Mouse (Mus musculus): ENCODE measurements around the gene Arap2. TPM values are rescaled to one million over a fixed set of nuclear protein-coding genes. Genes with fewer than 3 reads are reported as not detected.

Arap2 gene
- polyA plus RNA-seq (2016; fragmentation: Nextera tagmentation; extraction: Ambion mirVana): 0.55 and 2.6 TPM in 2 replicates

DNA sequence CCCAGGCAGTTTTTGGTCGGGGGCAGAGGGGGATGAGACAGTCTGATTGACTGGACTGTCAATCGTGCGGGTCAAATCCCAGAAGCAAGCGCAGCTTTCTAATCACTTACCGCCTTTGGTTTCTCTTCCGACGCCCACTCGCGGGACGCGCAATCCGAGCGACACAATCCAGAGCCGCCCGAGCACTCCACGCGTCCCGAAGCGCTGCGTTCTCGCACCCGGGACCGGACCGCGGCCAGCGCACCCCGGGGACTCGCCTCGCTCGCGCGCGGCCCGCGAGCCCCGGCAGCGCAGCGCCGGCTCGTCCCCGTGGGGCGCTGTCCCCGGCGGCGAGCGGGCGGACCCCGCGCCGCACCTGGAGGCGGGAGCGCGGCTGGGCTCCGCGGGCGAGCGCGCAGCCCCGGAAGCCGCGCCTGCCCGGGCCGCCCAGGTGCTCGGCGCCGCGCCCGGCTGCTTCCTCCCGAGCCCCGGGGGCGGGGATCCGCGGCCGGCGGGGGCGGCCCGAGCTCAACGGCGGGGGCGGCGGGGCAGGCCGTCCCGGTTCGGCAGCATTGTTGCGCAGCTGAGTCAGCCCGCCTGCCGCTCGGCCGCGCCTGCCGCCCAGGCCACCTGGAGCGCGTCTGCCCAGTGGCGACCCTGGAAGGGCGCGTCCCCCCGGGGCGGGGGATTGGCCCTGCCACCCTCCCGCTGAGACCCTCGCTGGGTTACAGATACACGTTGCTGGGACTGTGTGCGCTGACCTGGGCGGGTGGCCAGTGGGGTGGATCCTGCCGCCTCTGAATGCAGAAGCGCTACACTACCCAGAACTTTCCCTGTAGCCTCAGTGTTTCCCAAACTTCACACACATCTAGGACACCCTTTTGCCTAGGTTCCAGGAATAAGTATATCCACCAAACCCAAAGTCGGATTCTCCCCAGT is at the start of gene Arap2:
Gene Arap2, minus strand, starts transcription at position 376 of the 918 bp plus-strand sequence.
- WGBS: under 1% methylated on average over 106 of the region's 106 CpGs
- H3K4me1 ChIP-seq: 0 out of 2 replicates have a peak, but pooled peaks cover under 1% of the 10 kb centered on the region
- H3K36me3 ChIP-seq (replicated peaks): no peaks in the 10 kb centered on the region
- peak within 1 kb of the TSS; percentile 70 for H3K4me3 ChIP-seq
- peaks cover 34% of the 10 kb centered on the region for H3K27me3 ChIP-seq (replicated peaks; ENCODE audit: low read depth, poor library complexity, severe bottlenecking)
- peak; percentile 60 for DNase-seq (ENCODE audit: low spot score)
- H3K27ac ChIP-seq (replicated peaks): peak within 1 kb of the TSS; percentile 78
- H3K9me3 ChIP-seq: no peaks in the 10 kb centered on the region

DNA sequence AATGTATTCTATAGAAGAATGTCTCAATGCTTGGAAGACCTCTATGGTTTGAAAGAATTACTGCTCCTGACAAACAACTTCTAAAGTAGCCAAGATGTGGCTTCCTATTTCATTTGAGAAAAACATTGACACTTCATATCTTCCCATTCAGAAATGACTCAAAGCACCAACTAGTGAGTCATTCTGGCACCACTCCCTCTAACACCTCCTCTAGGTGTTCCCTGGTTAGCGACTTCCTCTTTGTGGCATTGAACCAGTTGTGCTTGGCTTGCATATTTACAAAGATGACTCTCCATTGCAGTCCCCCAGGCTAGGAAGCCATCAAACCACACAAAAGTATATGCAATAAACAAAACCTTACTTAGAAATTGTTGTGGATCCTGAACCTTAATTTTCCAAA is 49.8 kb upstream of the Arap2 start:
- Histone ChIP-seq H3K4me1 (no peaks in the 10 kb centered on the region), H3K27me3 (replicated peaks; ENCODE audit: low read depth, poor library complexity, severe bottlenecking) (no peaks in the 10 kb centered on the region), H3K4me3 (no peak overlapping the region), H3K27ac (replicated peaks) (no peak overlapping the region), H3K9me3 (no peaks in the 10 kb centered on the region), H3K36me3 (replicated peaks) (no peaks in the 10 kb centered on the region)
- 81% methylated on average over 1 of the region's 1 CpGs for WGBS
- DNase-seq (ENCODE audit: low spot score): no peak

DNA sequence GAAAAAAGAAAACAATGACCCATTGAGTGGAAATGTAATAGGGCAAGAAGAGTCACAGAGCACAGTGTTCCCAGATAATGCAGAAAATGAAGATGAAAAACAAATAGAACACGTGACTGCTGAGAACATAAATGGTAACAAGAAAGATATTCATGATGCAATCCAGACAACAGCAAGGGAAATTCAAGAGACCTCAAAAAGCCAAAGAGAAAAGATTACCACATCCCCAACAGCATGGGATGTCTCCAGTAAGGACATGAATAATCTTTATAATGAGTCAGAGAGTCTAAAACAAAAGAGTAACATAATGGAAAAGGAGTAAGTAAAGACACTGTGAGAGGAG is 48.1 kb upstream of the Arap2 start:
- no peaks in the 10 kb centered on the region for H3K4me1 ChIP-seq
- WGBS: 80% methylated on average over 1 of the region's 1 CpGs
- DNase-seq (ENCODE audit: low spot score): no peak
- H3K36me3 ChIP-seq (replicated peaks): no peaks in the 10 kb centered on the region
- H3K27me3 ChIP-seq (replicated peaks; ENCODE audit: low read depth, poor library complexity, severe bottlenecking): no peaks in the 10 kb centered on the region
- H3K4me3 ChIP-seq: no peak overlapping the region
- H3K27ac ChIP-seq (replicated peaks): no peak overlapping the region
- no peaks in the 10 kb centered on the region for H3K9me3 ChIP-seq

DNA sequence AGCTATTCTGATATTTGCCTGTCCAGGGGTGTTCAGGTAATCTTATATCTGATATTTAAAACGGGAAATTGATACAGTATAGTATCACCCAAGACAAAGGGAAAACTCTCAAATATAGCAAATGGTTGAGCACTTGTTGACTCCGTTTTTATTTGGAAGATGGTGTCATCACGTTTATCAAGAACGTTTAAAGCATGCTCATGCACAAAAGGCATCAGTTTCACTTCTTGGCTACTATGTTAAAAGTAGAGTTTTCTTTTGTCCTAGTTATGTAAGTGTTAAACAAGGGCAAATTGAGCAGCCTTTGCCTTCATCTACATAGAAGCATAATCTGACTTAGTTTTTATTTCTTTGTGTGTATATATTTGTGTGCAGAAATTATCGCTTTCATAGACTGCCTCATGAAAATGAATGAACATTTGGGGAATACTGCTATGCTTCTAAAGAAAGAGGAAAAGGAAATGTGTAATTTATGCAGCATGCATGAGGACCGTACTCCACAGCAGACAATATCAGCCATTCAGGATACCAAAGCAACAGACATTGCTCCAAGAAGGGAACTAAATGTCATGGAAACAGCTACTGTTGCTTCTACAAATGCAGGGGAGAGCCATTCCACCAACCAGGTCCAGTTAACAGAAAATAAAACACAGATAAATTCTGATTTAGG is 47.6 kb upstream of the Arap2 start, which contains the start of gene Dthd1:
Gene Dthd1, plus strand, starts transcription at position 422 of the 670 bp plus-strand sequence.
- Histone ChIP-seq H3K36me3 (replicated peaks) (no peaks in the 10 kb centered on the region), H3K9me3 (peaks cover 2% of the 10 kb centered on the region; the same call in 1 of the 2 replicates), H3K4me3 (no peak within 1 kb of the TSS), H3K27ac (replicated peaks) (no peak within 1 kb of the TSS), H3K4me1 (no peaks in the 10 kb centered on the region), H3K27me3 (replicated peaks; ENCODE audit: low read depth, poor library complexity, severe bottlenecking) (no peaks in the 10 kb centered on the region)
- 87% methylated on average over 6 of the region's 6 CpGs for WGBS
- DNase-seq (ENCODE audit: low spot score): no peak

DNA sequence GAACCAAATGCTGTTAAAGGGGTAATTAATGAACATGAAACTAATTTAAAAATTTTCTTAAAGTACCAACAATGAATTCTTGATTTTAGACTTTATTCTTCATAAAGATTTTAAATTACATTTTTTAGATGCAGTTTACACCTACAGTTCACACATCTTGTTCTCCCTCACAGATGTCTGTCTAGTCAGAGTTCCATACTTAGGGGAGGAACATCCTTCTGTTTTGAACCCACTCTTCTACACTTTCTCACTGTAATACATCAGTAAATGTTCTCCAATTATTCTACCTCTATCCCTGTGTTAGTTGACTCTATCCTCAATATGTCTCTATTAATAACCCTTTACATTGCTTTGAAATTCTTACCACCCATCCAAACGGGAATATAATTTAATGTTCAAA is 26.8 kb upstream of the Arap2 start:
- H3K36me3 ChIP-seq (replicated peaks): no peaks in the 10 kb centered on the region
- no peak overlapping the region for H3K4me3 ChIP-seq
- no peak for DNase-seq (ENCODE audit: low spot score)
- no peaks in the 10 kb centered on the region for H3K4me1 ChIP-seq
- WGBS: 91% methylated on average over 1 of the region's 1 CpGs
- H3K27ac ChIP-seq (replicated peaks): no peak overlapping the region
- no peaks in the 10 kb centered on the region for H3K9me3 ChIP-seq
- no peaks in the 10 kb centered on the region for H3K27me3 ChIP-seq (replicated peaks; ENCODE audit: low read depth, poor library complexity, severe bottlenecking)

DNA sequence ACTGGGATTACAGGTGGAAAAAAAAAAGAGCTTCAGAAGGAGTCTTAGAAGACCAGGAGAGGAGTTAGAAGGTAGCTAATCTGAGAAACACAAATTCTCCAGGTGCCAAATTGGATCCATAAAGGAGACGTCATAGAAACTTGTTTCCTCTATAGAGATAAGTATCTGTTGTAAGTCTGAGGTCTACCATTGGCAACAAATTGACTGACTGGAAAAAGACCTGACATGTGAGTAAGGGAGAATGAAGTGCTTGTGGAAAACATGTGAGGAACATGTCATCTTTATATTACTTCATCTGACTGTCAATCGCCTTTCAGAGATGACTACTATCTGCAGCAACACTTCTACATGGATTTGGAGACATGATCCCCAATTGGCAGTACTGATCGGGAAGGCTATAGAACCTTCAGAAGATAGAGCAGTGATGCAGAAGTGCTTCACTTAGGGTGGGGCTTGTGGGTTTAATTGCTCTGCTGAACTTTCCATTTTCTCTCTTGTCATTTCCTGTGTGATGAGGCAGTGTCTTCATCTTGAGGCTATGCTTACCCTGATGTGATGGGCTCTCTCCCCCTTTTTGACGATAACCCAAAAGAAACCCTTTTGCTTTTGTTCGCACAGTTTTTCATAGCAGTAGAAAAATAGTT is 25.1 kb upstream of the Arap2 start:
- H3K27ac ChIP-seq (replicated peaks): no peak overlapping the region

DNA sequence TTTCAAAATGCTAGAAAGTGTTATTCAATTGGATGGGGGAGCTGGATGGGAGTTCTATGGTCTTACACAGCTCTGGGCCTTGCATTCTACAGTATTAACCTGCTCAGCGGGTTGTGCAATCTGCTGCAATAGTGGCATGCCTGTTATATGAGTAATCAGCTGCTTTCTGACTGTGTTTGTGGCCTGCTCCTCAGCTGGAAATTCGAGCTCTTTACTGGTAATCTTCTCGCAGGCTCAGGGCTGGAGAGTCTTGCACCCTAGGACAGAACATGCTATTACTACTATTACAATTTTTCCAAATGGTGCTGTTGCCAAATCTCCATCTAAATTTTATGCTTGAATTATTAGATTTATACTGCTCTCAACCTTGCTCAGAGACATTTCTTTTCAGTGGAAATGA is 20.9 kb upstream of the Arap2 start:
- Histone ChIP-seq H3K9me3 (no peaks in the 10 kb centered on the region), H3K36me3 (replicated peaks) (no peaks in the 10 kb centered on the region), H3K27ac (replicated peaks) (no peak overlapping the region), H3K4me1 (no peaks in the 10 kb centered on the region), H3K27me3 (replicated peaks; ENCODE audit: low read depth, poor library complexity, severe bottlenecking) (no peaks in the 10 kb centered on the region), H3K4me3 (no peak overlapping the region)
- 78% methylated on average over 3 of the region's 3 CpGs for WGBS
- DNase-seq (ENCODE audit: low spot score): no peak

More for the DNA sequence above, 25.1 kb upstream of the Arap2 start:
- WGBS: 93% methylated on average over 5 of the region's 5 CpGs
- no peaks in the 10 kb centered on the region for H3K36me3 ChIP-seq (replicated peaks)
- no peak for DNase-seq (ENCODE audit: low spot score)
- H3K4me1 ChIP-seq: no peaks in the 10 kb centered on the region
- no peaks in the 10 kb centered on the region for H3K9me3 ChIP-seq
- no peak overlapping the region for H3K4me3 ChIP-seq
- H3K27me3 ChIP-seq (replicated peaks; ENCODE audit: low read depth, poor library complexity, severe bottlenecking): no peaks in the 10 kb centered on the region

DNA sequence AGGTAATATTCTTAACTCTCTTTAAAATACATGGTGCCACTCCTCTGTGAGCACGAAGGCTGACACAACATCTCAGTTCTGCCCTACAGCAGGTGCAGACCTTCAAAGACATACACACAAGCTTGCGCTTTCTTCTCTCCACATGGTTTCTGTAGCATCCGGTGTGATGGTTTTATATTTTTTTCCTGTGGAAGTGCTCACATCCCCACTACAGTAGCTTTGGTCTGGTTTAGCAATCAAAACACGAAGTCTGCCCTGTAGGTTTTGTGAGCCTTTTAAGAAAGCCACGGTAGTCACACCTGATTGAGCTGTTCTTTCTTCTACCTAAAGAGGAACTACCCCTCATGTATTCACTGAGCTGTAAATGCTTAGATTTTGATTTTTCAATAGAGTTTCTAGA is 12.7 kb upstream of the Arap2 start:
- no peak overlapping the region for H3K4me3 ChIP-seq
- H3K27ac ChIP-seq (replicated peaks): no peak overlapping the region
- H3K9me3 ChIP-seq: no peaks in the 10 kb centered on the region
- H3K4me1 ChIP-seq: no peaks in the 10 kb centered on the region
- DNase-seq (ENCODE audit: low spot score): no peak
- no peaks in the 10 kb centered on the region for H3K36me3 ChIP-seq (replicated peaks)
- 87% methylated on average over 5 of the region's 5 CpGs for WGBS
- no peaks in the 10 kb centered on the region for H3K27me3 ChIP-seq (replicated peaks; ENCODE audit: low read depth, poor library complexity, severe bottlenecking)

DNA sequence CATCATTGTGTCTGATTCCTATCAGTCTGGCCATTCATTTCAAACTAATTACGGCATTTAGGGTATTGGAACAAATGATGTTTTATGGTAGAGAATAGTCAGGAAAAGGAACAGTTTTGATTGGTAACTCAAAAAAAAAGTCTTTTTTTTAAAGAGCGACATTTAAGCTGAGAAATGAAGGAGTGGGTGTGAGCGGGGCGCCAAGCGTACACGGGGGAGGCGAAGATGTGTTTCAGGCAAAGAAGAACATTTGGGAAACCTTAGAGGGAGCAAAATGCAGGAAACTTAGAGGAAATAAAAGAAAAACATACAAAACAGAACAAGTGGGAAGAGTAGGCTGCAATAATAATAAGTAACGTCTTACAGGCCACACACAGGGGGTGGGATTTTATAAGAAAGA is 11.8 kb upstream of the Arap2 start:
- Histone ChIP-seq H3K4me1 (no peaks in the 10 kb centered on the region), H3K27ac (replicated peaks) (no peak overlapping the region), H3K36me3 (replicated peaks) (no peaks in the 10 kb centered on the region), H3K27me3 (replicated peaks; ENCODE audit: low read depth, poor library complexity, severe bottlenecking) (no peaks in the 10 kb centered on the region), H3K9me3 (no peaks in the 10 kb centered on the region), H3K4me3 (no peak overlapping the region)
- DNase-seq (ENCODE audit: low spot score): no peak
- 90% methylated on average over 8 of the region's 8 CpGs for WGBS

DNA sequence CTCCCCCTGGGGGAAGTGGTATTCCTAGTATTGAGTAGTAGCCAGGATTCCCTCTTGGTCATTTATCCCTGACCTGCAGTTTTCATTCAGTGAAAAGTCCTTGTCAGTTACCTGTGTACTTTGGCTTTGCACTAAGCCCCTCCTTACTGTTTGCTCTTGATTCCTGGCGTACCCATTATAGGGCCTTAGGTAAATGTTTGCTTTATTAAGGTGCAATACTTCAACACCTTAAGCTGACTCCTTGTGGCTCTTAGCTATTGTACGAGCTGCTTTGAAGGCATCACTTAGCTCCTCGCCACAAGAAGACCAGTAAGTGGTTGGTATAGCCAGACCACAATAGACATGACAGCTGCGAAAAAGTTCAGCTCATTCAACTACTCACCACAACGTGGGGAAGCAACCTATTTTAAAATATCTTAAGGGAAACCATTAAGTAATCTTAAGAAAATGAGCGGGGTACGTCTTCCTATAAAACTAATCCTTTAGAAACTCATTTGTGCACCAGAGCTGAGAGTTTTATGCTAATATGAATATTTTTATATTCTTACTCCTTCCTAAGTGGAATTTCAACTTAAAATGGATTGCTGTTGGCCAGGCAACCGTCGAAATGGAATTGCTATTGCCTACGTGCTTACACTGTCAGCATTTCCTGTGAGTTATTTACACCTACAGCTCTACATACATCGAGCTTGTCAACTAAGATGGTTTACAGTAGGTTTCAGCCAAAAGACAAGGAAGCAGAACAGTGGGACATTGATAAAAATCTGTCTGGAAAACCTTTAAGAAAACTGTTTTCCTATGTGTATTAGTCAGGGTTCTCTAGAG is 6.0 kb upstream of the Arap2 start:
- Histone ChIP-seq H3K4me1 (no peaks in the 10 kb centered on the region), H3K4me3 (no peak overlapping the region), H3K27me3 (replicated peaks; ENCODE audit: low read depth, poor library complexity, severe bottlenecking) (peaks cover 15% of the 10 kb centered on the region), H3K36me3 (replicated peaks) (no peaks in the 10 kb centered on the region), H3K9me3 (no peaks in the 10 kb centered on the region), H3K27ac (replicated peaks) (no peak overlapping the region)
- no peak for DNase-seq (ENCODE audit: low spot score)
- WGBS: 87% methylated on average over 11 of the region's 11 CpGs

DNA sequence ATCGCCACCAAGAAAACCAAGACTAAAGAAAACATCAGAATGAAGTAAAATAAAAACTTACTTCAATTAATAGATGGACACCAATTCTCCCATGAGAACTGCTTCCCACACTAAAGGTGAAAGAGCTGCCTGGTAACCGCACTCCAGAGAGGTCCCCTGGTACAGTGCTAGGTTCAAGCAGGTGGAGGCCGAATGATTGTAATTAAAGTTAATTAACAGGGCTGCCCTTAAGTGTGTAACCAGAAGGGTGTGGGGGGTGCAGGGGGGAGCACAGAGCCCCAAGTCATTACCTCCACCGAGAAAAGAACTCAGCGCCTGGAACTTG is 538 bp downstream of the Arap2 start:
- 13% methylated on average over 5 of the region's 5 CpGs for WGBS
- Histone ChIP-seq H3K4me1 (0 out of 2 replicates have a peak, but pooled peaks cover 5% of the 10 kb centered on the region), H3K4me3 (peak overlapping the region; percentile 70), H3K9me3 (no peaks in the 10 kb centered on the region), H3K27ac (replicated peaks) (0 out of 2 replicates have a peak overlapping the region, but pooled peaks have one; percentile 40), H3K27me3 (replicated peaks; ENCODE audit: low read depth, poor library complexity, severe bottlenecking) (peaks cover 34% of the 10 kb centered on the region), H3K36me3 (replicated peaks) (no peaks in the 10 kb centered on the region)
- DNase-seq (ENCODE audit: low spot score): no peak

DNA sequence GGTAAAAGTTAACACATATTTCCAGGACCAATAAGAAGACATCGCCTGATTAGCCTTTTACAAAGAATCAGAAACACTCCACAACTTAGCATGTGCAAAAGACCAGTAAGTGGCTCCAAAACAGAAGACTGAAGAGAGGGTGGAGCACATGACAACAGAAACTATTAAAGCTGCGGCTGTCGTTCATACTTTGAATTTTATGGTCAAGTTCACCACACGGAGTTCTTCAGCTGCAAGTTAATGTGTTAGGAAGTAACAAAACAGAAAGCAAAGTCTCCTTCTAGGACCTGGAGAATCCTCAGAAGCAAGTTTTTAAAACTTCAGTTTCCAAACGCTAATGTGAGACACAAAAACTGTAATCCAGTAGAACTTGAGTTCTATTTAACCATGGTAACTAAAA is 1.8 kb downstream of the Arap2 start:
- no peaks in the 10 kb centered on the region for H3K9me3 ChIP-seq
- 84% methylated on average over 5 of the region's 5 CpGs for WGBS
- H3K4me1 ChIP-seq: 0 out of 2 replicates have a peak, but pooled peaks cover 5% of the 10 kb centered on the region
- H3K27me3 ChIP-seq (replicated peaks; ENCODE audit: low read depth, poor library complexity, severe bottlenecking): peaks cover 34% of the 10 kb centered on the region
- no peak overlapping the region for H3K27ac ChIP-seq (replicated peaks)
- H3K36me3 ChIP-seq (replicated peaks): no peaks in the 10 kb centered on the region
- H3K4me3 ChIP-seq: no peak overlapping the region
- DNase-seq (ENCODE audit: low spot score): no peak

All from embryonic facial prominence, embryonic 10.5 days (tissue).